Mouse (Mus musculus): ENCODE data around the gene Dnttip1.
"Not testable (repeated sequence)": the region's sequence is repeated elsewhere in the genome, so short reads cannot be mapped to it uniquely, and the experiment has no call there.

The Dnttip1 gene

DNA sequence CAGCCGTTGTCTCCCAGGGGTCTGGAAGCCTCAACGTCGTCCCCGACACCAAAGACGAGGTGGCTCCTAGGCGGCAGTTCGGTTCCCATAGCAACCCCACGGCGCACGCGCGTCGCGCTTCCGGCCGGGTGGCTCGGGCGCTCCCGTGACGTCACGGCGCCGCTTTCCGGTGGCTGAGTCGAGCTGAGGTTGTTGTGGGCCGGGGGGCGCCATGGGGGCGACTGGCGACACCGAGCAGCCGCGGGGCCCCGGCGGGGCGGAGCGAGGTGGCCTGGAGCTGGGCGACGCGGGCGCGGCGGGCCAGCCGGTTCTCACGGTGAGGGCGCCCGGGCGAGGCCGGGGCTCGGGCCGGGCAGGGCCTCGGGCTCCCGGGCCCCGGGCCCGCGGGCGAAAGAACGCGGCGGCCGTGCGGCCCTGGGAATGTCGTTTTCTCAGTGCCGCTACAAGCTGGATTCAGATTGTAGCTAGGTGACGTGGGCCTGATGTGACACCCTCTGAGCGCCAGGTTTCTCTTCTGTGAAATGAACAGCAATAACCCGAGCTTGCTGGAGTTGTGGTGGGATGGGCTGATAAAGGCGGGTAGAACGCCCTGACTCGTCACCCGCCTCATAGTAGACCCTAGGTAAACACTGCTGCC lies at the start of gene Dnttip1, which contains the start of gene Wfdc3:
Dnttip1 (plus strand) TSS at position 141 of the 637 bp plus-strand sequence.
Wfdc3 (minus strand) TSS at position 89 of the 637 bp plus-strand sequence.
- DNase-seq: peak; percentile 87

DNA sequence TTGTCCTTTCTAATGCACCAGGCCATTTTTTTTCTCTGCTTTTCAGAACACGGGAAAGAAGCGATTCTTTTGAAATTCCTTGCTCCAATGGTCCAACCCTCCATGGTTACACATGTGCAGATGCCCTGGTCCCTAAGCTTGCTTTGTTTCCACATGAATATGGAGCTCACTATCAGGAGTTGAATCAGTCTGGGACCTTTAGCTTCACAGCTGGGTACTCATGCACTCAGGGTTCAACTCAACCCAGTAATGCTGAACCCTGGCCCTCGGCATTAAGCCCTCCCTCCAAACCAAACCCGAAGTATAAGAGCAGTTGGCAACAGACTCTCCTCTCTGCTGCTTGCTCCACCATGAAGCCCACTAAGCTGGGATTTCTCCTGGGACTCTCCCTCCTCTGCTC lies 47.6 kb upstream of the Dnttip1 start, which contains the start of gene Spint4:
Spint4 (plus strand) TSS at position 301 of the 400 bp plus-strand sequence.
- no peak for DNase-seq

- no peak for DNase-seq
Measured at GRCm38 (mm10) chr2:164700959-164701358, 44.8 kb upstream of the Dnttip1 start.

- DNase-seq: no peak
Measured at GRCm38 (mm10) chr2:164701761-164702160, 44.0 kb upstream of the Dnttip1 start.

- no peak for DNase-seq
Measured at GRCm38 (mm10) chr2:164704235-164704634, 41.5 kb upstream of the Dnttip1 start.

- no peak for DNase-seq
Measured at GRCm38 (mm10) chr2:164705328-164705727, 40.5 kb upstream of the Dnttip1 start.

GRCm38 (mm10) chr2:164705991-164706390 lies 39.8 kb upstream of the Dnttip1 start:
- DNase-seq: no peak

GRCm38 (mm10) chr2:164715005-164715404 lies 30.8 kb upstream of the Dnttip1 start, which contains the start of gene Spint5:
TSS of gene Spint5 (plus strand) at chr2:164715305.
- DNase-seq: no peak

GRCm38 (mm10) chr2:164716194-164716786 lies 29.5 kb upstream of the Dnttip1 start:
- not testable (repeated sequence) for DNase-seq

- no peak for DNase-seq
Measured at GRCm38 (mm10) chr2:164723276-164723675, 22.5 kb upstream of the Dnttip1 start.

- peak; percentile 33 for DNase-seq
Measured at GRCm38 (mm10) chr2:164725895-164726619, 19.7 kb upstream of the Dnttip1 start.

DNA sequence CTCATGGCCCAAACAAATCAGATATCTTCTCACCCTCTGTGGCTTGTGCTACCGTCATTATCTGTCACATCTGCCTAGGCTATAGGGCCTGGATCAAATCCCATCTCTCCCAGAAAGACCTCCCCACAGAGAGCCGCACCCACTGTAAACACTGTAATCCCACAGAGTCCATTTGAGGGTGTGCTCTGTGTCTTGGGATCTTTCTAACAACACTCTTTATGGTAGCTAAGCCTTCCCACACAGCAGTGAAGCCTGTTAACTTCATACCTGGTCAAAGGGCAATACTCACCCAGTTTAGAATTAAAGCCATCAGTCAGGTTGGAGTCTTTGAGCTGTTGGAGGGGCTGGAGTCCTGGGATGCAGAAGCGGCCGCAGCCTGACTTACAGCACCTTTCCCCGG lies 14.1 kb upstream of the Dnttip1 start:
- DNase-seq: no peak

DNA sequence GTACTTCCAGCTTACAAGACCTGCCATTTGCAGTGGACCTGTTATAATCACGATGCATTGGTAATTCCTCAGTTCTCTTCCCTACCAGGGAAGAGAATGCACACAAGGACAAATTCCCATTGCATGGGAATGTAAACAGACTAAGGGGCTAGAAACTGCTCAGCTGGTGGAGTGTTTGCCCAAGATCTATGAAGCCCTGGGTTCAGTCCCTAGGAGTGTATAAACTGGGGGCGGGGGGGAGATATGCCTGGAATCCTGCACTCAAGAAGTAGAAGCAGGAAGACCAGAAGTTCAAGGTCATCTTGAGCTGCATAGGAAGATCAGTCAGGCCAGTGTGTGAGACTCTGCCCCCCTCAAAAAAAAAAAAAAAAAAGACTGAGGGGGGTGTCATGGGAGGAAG lies 12.5 kb upstream of the Dnttip1 start:
- no peak for DNase-seq

DNA sequence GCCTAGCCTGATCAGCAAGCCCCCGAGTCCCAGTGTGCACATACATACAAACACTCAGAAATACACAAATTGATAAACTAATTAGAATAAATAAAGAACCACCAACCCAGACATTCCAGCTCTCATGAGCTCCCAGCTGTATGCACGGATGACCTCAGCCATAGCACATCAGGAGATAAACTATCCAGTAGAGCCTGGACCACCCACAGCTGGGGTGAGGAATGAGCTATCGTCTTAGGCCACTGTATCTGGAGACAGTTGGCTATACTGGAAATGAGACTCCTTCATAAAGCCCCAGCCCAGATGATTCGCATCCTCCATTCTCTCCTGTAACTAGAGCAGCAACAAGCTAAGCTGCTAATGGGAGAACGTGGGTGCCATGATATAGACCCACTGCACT lies 10.9 kb upstream of the Dnttip1 start:
- no peak for DNase-seq

GRCm38 (mm10) chr2:164735446-164735845 lies 10.3 kb upstream of the Dnttip1 start:
- no peak for DNase-seq

GRCm38 (mm10) chr2:164737377-164738090 lies 8.2 kb upstream of the Dnttip1 start:
- no peak for DNase-seq

- no peak for DNase-seq
Measured at GRCm38 (mm10) chr2:164739876-164740275, 5.9 kb upstream of the Dnttip1 start.

- DNase-seq: no peak
Measured at GRCm38 (mm10) chr2:164744987-164745386, 796 bp upstream of the Dnttip1 start.

- no peak for DNase-seq
Measured at GRCm38 (mm10) chr2:164746693-164747092, 910 bp downstream of the Dnttip1 start.

GRCm38 (mm10) chr2:164748191-164748590 lies 2.4 kb downstream of the Dnttip1 start:
- no peak for DNase-seq

DNA sequence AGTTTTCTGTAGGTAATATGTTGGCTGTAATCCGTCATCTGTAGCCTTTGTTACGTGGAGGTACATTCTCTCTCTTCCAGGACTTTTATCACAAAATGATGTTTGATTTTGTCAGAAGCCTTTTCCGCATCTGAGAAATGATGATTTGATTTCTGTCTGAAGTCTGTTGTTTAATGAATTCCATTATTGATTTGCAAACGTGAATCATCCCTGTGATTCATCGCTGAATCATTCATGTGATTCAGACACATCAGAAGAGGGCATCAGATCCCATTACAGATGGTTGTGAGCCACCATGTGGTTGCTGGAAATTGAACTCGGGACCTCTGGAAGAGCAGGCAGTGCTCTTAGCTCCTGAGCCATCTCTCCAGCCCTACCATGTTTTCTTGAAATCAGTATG lies 3.2 kb downstream of the Dnttip1 start:
- no peak for DNase-seq

GRCm38 (mm10) chr2:164752454-164752853 lies 6.7 kb downstream of the Dnttip1 start:
- no peak for DNase-seq

- DNase-seq: no peak
Measured at GRCm38 (mm10) chr2:164754105-164754504, 8.3 kb downstream of the Dnttip1 start.

Measured in cerebellum, adult 11 months (tissue).